Mouse (Mus musculus): ENCODE measurements at regions not wholly inside any gene's neighbourhood (a gene's known extent, or its start where the extent isn't known, plus 50 kb on each side); places are given as distances from the start of the nearest gene placed in this dataset.

- no peak for DNase-seq (ENCODE audit: low spot score)
- no peak overlapping the region for H3K4me3 ChIP-seq (ENCODE audit: low read depth, low read length)
Observed at GRCm38 (mm10) chr7:36476851-36477644, 220.9 kb upstream of the Tshz3 start.

GRCm38 (mm10) chr7:36488155-36488554 is 209.8 kb upstream of the Tshz3 start:
- Histone ChIP-seq H3K4me2 (ENCODE audit: low read depth, severe bottlenecking) (no peak overlapping the region), H3K27ac (replicated peaks; ENCODE audit: low read depth, low read length) (no peak overlapping the region), H3K36me3 (ENCODE audit: control insufficient read depth, insufficient read depth, low read length) (no peaks in the 10 kb centered on the region), H3K4me3 (ENCODE audit: low read depth, low read length) (no peak overlapping the region), H3K9ac (ENCODE audit: low read length) (no peak overlapping the region), H3K9me3 (ENCODE audit: control insufficient read depth, low read length) (no peaks in the 10 kb centered on the region), H3K27me3 (ENCODE audit: control insufficient read depth, insufficient read depth, low read length) (no peaks in the 10 kb centered on the region), H3K4me1 (ENCODE audit: control insufficient read depth, insufficient read depth, low read length) (no peaks in the 10 kb centered on the region)
- ATAC-seq (ENCODE audit: insufficient number of reproducible peaks, low FRiP score, low TSS enrichment, low read depth) = no peak
- DNase-seq (ENCODE audit: low spot score) = no peak
- WGBS = 93% methylated on average over 9 of the region's 9 CpGs

More at GRCm38 (mm10) chr7:36476851-36477644, 220.9 kb upstream of the Tshz3 start:
- H3K4me2 ChIP-seq (ENCODE audit: low read depth, severe bottlenecking) = no peak overlapping the region
- no peak for ATAC-seq (ENCODE audit: insufficient number of reproducible peaks, low FRiP score, low TSS enrichment, low read depth)
- WGBS = 68% methylated on average over 22 of the region's 22 CpGs
- no peaks in the 10 kb centered on the region for H3K4me1 ChIP-seq (ENCODE audit: control insufficient read depth, insufficient read depth, low read length)
- no peaks in the 10 kb centered on the region for H3K36me3 ChIP-seq (ENCODE audit: control insufficient read depth, insufficient read depth, low read length)
- no peak overlapping the region for H3K9ac ChIP-seq (ENCODE audit: low read length)
- H3K27ac ChIP-seq (replicated peaks; ENCODE audit: low read depth, low read length) = no peak overlapping the region
- H3K27me3 ChIP-seq (ENCODE audit: control insufficient read depth, insufficient read depth, low read length) = no peaks in the 10 kb centered on the region
- no peaks in the 10 kb centered on the region; the same call in 1 of the 2 replicates for H3K9me3 ChIP-seq (ENCODE audit: control insufficient read depth, low read length)

GRCm38 (mm10) chr7:36491173-36491581 is 206.7 kb upstream of the Tshz3 start:
- ATAC-seq (ENCODE audit: insufficient number of reproducible peaks, low FRiP score, low TSS enrichment, low read depth) (no peak), DNase-seq (ENCODE audit: low spot score) (no peak)
- no peaks in the 10 kb centered on the region for H3K4me1 ChIP-seq (ENCODE audit: control insufficient read depth, insufficient read depth, low read length)
- no peaks in the 10 kb centered on the region for H3K9me3 ChIP-seq (ENCODE audit: control insufficient read depth, low read length)
- no peak overlapping the region for H3K4me2 ChIP-seq (ENCODE audit: low read depth, severe bottlenecking)
- H3K27ac ChIP-seq (replicated peaks; ENCODE audit: low read depth, low read length) = no peak overlapping the region
- H3K36me3 ChIP-seq (ENCODE audit: control insufficient read depth, insufficient read depth, low read length) = no peaks in the 10 kb centered on the region
- no peak overlapping the region for H3K4me3 ChIP-seq (ENCODE audit: low read depth, low read length)
- no peak overlapping the region for H3K9ac ChIP-seq (ENCODE audit: low read length)
- no peaks in the 10 kb centered on the region for H3K27me3 ChIP-seq (ENCODE audit: control insufficient read depth, insufficient read depth, low read length)
- 74% methylated on average over 10 of the region's 10 CpGs for WGBS

GRCm38 (mm10) chr7:36504010-36504875 is 193.7 kb upstream of the Tshz3 start:
- no peaks in the 10 kb centered on the region for H3K4me1 ChIP-seq (ENCODE audit: control insufficient read depth, insufficient read depth, low read length)
- 57% methylated on average over 15 of the region's 15 CpGs for WGBS
- H3K4me3 ChIP-seq (ENCODE audit: low read depth, low read length) = no peak overlapping the region
- ATAC-seq (ENCODE audit: insufficient number of reproducible peaks, low FRiP score, low TSS enrichment, low read depth) (no peak), DNase-seq (ENCODE audit: low spot score) (no peak)
- H3K27me3 ChIP-seq (ENCODE audit: control insufficient read depth, insufficient read depth, low read length) = no peaks in the 10 kb centered on the region
- no peaks in the 10 kb centered on the region for H3K9me3 ChIP-seq (ENCODE audit: control insufficient read depth, low read length)
- no peak overlapping the region for H3K27ac ChIP-seq (replicated peaks; ENCODE audit: low read depth, low read length)
- no peak overlapping the region for H3K4me2 ChIP-seq (ENCODE audit: low read depth, severe bottlenecking)
- H3K9ac ChIP-seq (ENCODE audit: low read length) = no peak overlapping the region
- H3K36me3 ChIP-seq (ENCODE audit: control insufficient read depth, insufficient read depth, low read length) = no peaks in the 10 kb centered on the region; the same call in 1 of the 2 replicates

GRCm38 (mm10) chr7:36507895-36508431 is 190.0 kb upstream of the Tshz3 start:
- Histone ChIP-seq H3K4me2 (ENCODE audit: low read depth, severe bottlenecking) (no peak overlapping the region), H3K4me3 (ENCODE audit: low read depth, low read length) (no peak overlapping the region), H3K4me1 (ENCODE audit: control insufficient read depth, insufficient read depth, low read length) (no peaks in the 10 kb centered on the region), H3K27ac (replicated peaks; ENCODE audit: low read depth, low read length) (no peak overlapping the region), H3K36me3 (ENCODE audit: control insufficient read depth, insufficient read depth, low read length) (no peaks in the 10 kb centered on the region), H3K9me3 (ENCODE audit: control insufficient read depth, low read length) (no peaks in the 10 kb centered on the region), H3K9ac (ENCODE audit: low read length) (no peak overlapping the region), H3K27me3 (ENCODE audit: control insufficient read depth, insufficient read depth, low read length) (no peaks in the 10 kb centered on the region)
- ATAC-seq (ENCODE audit: insufficient number of reproducible peaks, low FRiP score, low TSS enrichment, low read depth) (no peak), DNase-seq (ENCODE audit: low spot score) (no peak)
- WGBS = 89% methylated on average over 9 of the region's 9 CpGs

- no peaks in the 10 kb centered on the region for H3K27me3 ChIP-seq (ENCODE audit: control insufficient read depth, insufficient read depth, low read length)
- H3K4me3 ChIP-seq (ENCODE audit: low read depth, low read length) = no peak overlapping the region
- H3K4me1 ChIP-seq (ENCODE audit: control insufficient read depth, insufficient read depth, low read length) = no peaks in the 10 kb centered on the region
- ATAC-seq (ENCODE audit: insufficient number of reproducible peaks, low FRiP score, low TSS enrichment, low read depth) (no peak), DNase-seq (ENCODE audit: low spot score) (no peak)
- WGBS = 90% methylated on average over 3 of the region's 3 CpGs
- H3K9me3 ChIP-seq (ENCODE audit: control insufficient read depth, low read length) = no peaks in the 10 kb centered on the region
- no peaks in the 10 kb centered on the region for H3K36me3 ChIP-seq (ENCODE audit: control insufficient read depth, insufficient read depth, low read length)
- no peak overlapping the region for H3K27ac ChIP-seq (replicated peaks; ENCODE audit: low read depth, low read length)
- H3K4me2 ChIP-seq (ENCODE audit: low read depth, severe bottlenecking) = no peak overlapping the region
- H3K9ac ChIP-seq (ENCODE audit: low read length) = no peak overlapping the region
Observed at GRCm38 (mm10) chr7:36513680-36514079, 184.2 kb upstream of the Tshz3 start.

- H3K27ac ChIP-seq (replicated peaks; ENCODE audit: low read depth, low read length) = no peak overlapping the region
- DNase-seq (ENCODE audit: low spot score) (no peak), ATAC-seq (ENCODE audit: insufficient number of reproducible peaks, low FRiP score, low TSS enrichment, low read depth) (no peak)
- H3K27me3 ChIP-seq (ENCODE audit: control insufficient read depth, insufficient read depth, low read length) = no peaks in the 10 kb centered on the region
- H3K36me3 ChIP-seq (ENCODE audit: control insufficient read depth, insufficient read depth, low read length) = no peaks in the 10 kb centered on the region
- H3K4me2 ChIP-seq (ENCODE audit: low read depth, severe bottlenecking) = no peak overlapping the region
- H3K4me3 ChIP-seq (ENCODE audit: low read depth, low read length) = no peak overlapping the region
- H3K9me3 ChIP-seq (ENCODE audit: control insufficient read depth, low read length) = no peaks in the 10 kb centered on the region
- WGBS = 62% methylated on average over 7 of the region's 7 CpGs
- no peak overlapping the region for H3K9ac ChIP-seq (ENCODE audit: low read length)
- no peaks in the 10 kb centered on the region for H3K4me1 ChIP-seq (ENCODE audit: control insufficient read depth, insufficient read depth, low read length)
Observed at GRCm38 (mm10) chr7:36516094-36516663, 181.7 kb upstream of the Tshz3 start.

GRCm38 (mm10) chr7:36519027-36519426 is 178.9 kb upstream of the Tshz3 start:
- H3K4me2 ChIP-seq (ENCODE audit: low read depth, severe bottlenecking) = no peak overlapping the region
- no peak overlapping the region for H3K4me3 ChIP-seq (ENCODE audit: low read depth, low read length)
- DNase-seq (ENCODE audit: low spot score) = no peak
- WGBS = 92% methylated on average over 4 of the region's 4 CpGs
- no peak for ATAC-seq (ENCODE audit: insufficient number of reproducible peaks, low FRiP score, low TSS enrichment, low read depth)
- H3K36me3 ChIP-seq (ENCODE audit: control insufficient read depth, insufficient read depth, low read length) = no peaks in the 10 kb centered on the region
- H3K9ac ChIP-seq (ENCODE audit: low read length) = no peak overlapping the region
- H3K9me3 ChIP-seq (ENCODE audit: control insufficient read depth, low read length) = no peaks in the 10 kb centered on the region
- no peaks in the 10 kb centered on the region for H3K27me3 ChIP-seq (ENCODE audit: control insufficient read depth, insufficient read depth, low read length)
- H3K27ac ChIP-seq (replicated peaks; ENCODE audit: low read depth, low read length) = no peak overlapping the region
- no peaks in the 10 kb centered on the region for H3K4me1 ChIP-seq (ENCODE audit: control insufficient read depth, insufficient read depth, low read length)
